Mouse (Mus musculus) embryonic facial prominence, embryonic 11.5 days (tissue): ENCODE data around the gene Ovgp1. TPM values are rescaled to one million over a fixed set of nuclear protein-coding genes. Genes with fewer than 3 reads are reported as not detected.

Experiments used
- ATAC-seq: fragments of 200-750 bp; cut with Nextera tagmentation; replicated peaks from 2 replicates; pipeline ENCODE4 v1.8.0; 2017; ENCODE audit warnings: low read depth; ENCODE audit not compliant: insufficient number of reproducible peaks, low FRiP score, low TSS enrichment
- DNase-seq: peaks from one replicate; pipeline ENCODE4 v3.0.0-alpha.2; 2015; ENCODE audit warnings: low spot score
- H3K27ac ChIP-seq: fragments of 300-500 bp; sonication (generic); replicated peaks from 2 replicates; pipeline ENCODE4 v1.5.1; 2014; ENCODE audit warnings: mild to moderate bottlenecking, low read depth, low read length, control low read depth
- H3K27me3 ChIP-seq: fragments of 300-500 bp; sonication (generic); 2 replicates; pipeline ENCODE4 v1.6.1; 2014; ENCODE audit warnings: mild to moderate bottlenecking, low read length, moderate library complexity, mixed read lengths; ENCODE audit not compliant: control insufficient read depth, insufficient read depth
- H3K36me3 ChIP-seq: fragments of 300-500 bp; sonication (generic); replicated peaks from 2 replicates; pipeline ENCODE4 v1.6.1; 2014; ENCODE audit warnings: low read depth, mild to moderate bottlenecking, low read length, moderate library complexity, mixed read lengths; ENCODE audit not compliant: control insufficient read depth, insufficient read depth
- H3K4me1 ChIP-seq: fragments of 300-500 bp; sonication (generic); 2 replicates; pipeline ENCODE4 v1.6.1; 2014; ENCODE audit warnings: low read length, mixed read lengths; ENCODE audit not compliant: control insufficient read depth, insufficient read depth
- H3K4me2 ChIP-seq: fragments of 300-500 bp; sonication (generic); 2 replicates; pipeline ENCODE4 v1.6.1; 2014; ENCODE audit warnings: low read depth, mild to moderate bottlenecking, control low read depth, low read length, moderate library complexity
- H3K4me3 ChIP-seq: fragments of 300-500 bp; sonication (generic); 2 replicates; pipeline ENCODE4 v1.5.1; 2014; ENCODE audit warnings: low read depth, low read length, control low read depth
- H3K9ac ChIP-seq: fragments of 300-500 bp; sonication (generic); replicated peaks from 2 replicates; pipeline ENCODE4 v1.6.1; 2014; ENCODE audit warnings: mild to moderate bottlenecking, control low read depth, low read length
- H3K9me3 ChIP-seq: fragments of 300-500 bp; sonication (generic); replicated peaks from 2 replicates; pipeline ENCODE4 v1.6.1; 2016; ENCODE audit warnings: mild to moderate bottlenecking, low read length, inconsistent platforms, mixed read lengths; ENCODE audit not compliant: control insufficient read depth
- WGBS: fragments of 180-500 bp; shearing (Covaris S2); extraction: QIAGEN DNeasy Blood & Tissue Kit; methylation state at CpG from one replicate; pipeline ENCODE4 v1.1.7; 2014; 5-methylcytosine and 5-hydroxymethylcytosine counted together
- polyA plus RNA-seq: library from polyadenylated mRNA; unstranded; fragments of >200 nt; fragmentation: Nextera tagmentation; extraction: Ambion mirVana; gene quantifications from 2 replicates; pipeline ENCODE4 v1.2.1, GENCODE M21; 2014

The Ovgp1 gene
- 1.9 and 2.1 TPM in 2 replicates for polyA plus RNA-seq

DNA sequence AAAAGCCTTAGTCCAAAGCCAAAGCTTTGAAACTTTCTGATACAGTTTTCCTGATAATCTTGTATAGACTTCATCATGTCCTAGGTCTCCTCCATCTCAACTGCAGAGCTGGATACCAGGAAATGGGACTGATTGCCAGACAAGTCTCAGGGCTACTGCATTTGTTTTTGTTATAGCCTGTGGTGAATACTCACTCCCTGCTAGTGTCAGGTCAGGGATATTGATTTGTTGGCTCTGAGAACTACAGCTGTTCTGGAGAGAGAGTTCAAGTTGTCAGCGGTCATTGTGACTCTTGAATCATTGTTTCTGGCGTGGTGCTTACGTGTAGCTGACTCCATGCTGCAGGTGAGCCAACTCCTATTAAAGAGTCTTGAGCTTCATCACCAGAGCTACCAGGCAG is at the start of gene Ovgp1:
Ovgp1 (plus strand) TSS at position 301 of the 400 bp plus-strand sequence.
- H3K9ac ChIP-seq = no peak within 1 kb of the TSS
- H3K27ac ChIP-seq = no peak within 1 kb of the TSS
- no peaks in the 10 kb centered on the region for H3K9me3 ChIP-seq
- ATAC-seq (no peak), DNase-seq (no peak)
- H3K4me3 ChIP-seq = no peak within 1 kb of the TSS
- no peaks in the 10 kb centered on the region; the same call in none of the 2 replicates for H3K36me3 ChIP-seq
- 82% methylated on average over 3 of the region's 3 CpGs for WGBS
- no peak within 1 kb of the TSS for H3K4me2 ChIP-seq
- no peaks in the 10 kb centered on the region for H3K27me3 ChIP-seq
- no peaks in the 10 kb centered on the region for H3K4me1 ChIP-seq

DNA sequence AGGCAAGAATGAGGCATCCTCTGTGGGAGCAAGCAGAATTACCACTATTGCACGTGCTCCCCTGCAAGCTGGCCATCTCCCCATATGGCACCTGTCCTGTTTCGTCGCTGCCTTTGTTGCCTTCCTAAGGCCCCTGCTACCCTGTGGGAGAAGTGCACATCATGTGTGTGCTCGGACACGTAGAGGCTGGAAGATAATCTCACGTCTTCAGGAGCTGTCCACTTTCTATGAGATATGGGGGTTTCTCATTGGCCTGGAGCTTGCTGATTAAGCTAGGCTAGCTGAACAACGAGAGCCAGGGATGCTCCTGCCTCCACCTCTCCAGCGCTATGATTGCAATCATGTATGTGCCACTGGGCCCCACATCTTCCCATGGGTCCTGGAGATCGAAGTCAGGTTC is 48.9 kb upstream of the Ovgp1 start:
- Histone ChIP-seq H3K27me3 (no peaks in the 10 kb centered on the region), H3K36me3 (no peaks in the 10 kb centered on the region), H3K4me2 (no peak overlapping the region), H3K4me3 (no peak overlapping the region), H3K27ac (no peak overlapping the region), H3K9me3 (no peaks in the 10 kb centered on the region), H3K4me1 (no peaks in the 10 kb centered on the region), H3K9ac (no peak overlapping the region)
- 82% methylated on average over 9 of the region's 9 CpGs for WGBS
- ATAC-seq = no peak
- DNase-seq = no peak

DNA sequence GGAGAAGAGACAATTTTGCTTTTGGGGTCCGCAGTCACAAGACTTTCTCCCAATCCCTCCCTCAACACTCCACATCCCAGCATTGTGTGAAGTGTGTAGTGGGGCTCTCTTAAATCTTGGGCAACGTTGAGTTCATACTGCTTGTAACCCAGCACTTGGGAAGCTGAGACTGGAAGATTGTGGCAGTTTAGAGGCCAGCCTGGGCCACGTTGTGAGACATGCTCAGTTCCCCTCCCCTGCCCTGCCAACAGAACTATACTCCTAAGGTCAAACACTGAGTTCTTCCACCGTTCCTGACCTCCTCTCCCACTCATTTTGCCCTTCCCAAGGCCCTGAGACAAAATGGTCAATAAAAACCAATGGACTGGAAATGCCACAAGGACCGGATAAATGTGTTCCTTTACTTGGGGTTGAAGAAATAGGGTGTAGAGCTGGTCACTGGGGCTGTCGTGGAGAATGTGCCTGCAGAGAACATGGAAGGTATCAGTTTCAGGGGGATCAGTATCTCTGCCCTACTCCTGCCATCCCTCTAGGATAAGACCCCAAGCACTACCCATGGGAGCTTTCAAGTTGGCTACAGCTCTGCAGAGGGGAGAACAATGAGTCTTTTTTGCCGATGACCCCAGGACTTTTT is 45.8 kb upstream of the Ovgp1 start:
- WGBS = 82% methylated on average over 7 of the region's 7 CpGs

DNA sequence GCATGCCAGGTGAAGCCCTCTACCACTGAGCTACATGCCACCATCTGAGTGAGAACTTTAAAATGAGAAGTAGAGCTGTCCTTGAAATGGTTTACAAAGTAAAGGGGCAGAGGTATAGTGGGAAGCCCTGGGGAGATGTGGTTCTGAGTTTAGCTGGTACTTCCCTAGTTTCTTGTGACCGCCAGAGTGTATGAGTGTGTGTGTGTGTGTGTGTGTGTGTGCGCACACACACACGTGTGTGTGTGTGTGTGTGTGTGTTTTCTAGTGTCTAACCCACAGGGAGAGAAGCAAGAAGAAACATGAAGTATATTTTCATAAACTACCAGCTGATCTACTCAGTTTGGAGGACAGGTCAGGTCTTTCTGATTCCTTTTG is 45.3 kb upstream of the Ovgp1 start:
- Histone ChIP-seq H3K4me1 (no peaks in the 10 kb centered on the region), H3K36me3 (no peaks in the 10 kb centered on the region), H3K27ac (no peak overlapping the region), H3K9ac (no peak overlapping the region), H3K4me2 (no peak overlapping the region), H3K27me3 (no peaks in the 10 kb centered on the region), H3K4me3 (no peak overlapping the region), H3K9me3 (no peaks in the 10 kb centered on the region)
- WGBS = 91% methylated on average over 3 of the region's 3 CpGs
- no peak for ATAC-seq
- DNase-seq = no peak

More for the DNA sequence above, 45.8 kb upstream of the Ovgp1 start:
- Histone ChIP-seq H3K36me3 (no peaks in the 10 kb centered on the region), H3K4me1 (no peaks in the 10 kb centered on the region), H3K27ac (no peak overlapping the region), H3K4me3 (no peak overlapping the region), H3K4me2 (no peak overlapping the region), H3K9me3 (no peaks in the 10 kb centered on the region), H3K27me3 (no peaks in the 10 kb centered on the region), H3K9ac (no peak overlapping the region)
- no peak for DNase-seq
- ATAC-seq = no peak

DNA sequence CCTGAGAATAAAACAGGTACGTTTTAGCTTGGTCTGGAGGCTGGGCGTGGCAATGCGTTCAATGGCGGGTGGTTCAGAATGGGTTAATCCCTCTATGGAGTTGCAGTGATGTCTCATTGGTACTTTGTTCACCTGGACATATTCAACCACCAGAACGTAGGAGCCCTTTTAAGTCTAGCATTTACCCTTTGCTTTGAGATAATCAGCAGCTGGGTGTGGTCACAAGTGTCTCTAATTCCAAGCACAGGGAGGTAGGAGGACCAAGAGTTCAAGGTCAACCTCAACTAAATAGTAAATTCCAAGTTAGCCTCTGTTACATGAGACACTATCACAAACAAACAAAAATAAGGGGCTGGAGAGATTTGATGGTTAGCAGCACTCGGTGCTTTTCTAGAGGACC is 44.7 kb upstream of the Ovgp1 start:
- 82% methylated on average over 6 of the region's 6 CpGs for WGBS
- Histone ChIP-seq H3K27ac (no peak overlapping the region), H3K4me1 (no peaks in the 10 kb centered on the region), H3K27me3 (no peaks in the 10 kb centered on the region), H3K4me3 (no peak overlapping the region), H3K9ac (no peak overlapping the region), H3K4me2 (no peak overlapping the region), H3K36me3 (no peaks in the 10 kb centered on the region), H3K9me3 (no peaks in the 10 kb centered on the region)
- ATAC-seq = no peak
- DNase-seq = no peak

DNA sequence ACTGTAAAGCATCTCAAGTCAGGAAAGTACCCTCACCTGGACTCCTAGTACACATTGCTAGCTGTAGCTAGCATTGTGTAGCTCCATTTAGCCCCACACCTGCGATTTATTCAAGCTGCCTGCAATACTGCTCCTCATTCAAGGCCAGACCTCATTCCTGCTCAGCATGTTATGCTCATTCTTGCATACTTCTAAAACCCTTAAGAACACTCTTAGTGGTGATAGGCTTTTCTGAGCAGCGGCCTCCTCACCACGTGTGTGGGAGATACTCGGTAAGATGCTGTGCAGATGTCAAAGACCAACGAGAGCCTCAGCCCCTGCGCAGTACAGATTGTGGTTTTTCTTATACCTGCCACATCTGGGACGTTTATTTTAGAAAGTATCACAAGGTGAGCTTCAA is 43.7 kb upstream of the Ovgp1 start:
- Histone ChIP-seq H3K9me3 (no peaks in the 10 kb centered on the region), H3K4me3 (no peak overlapping the region), H3K36me3 (no peaks in the 10 kb centered on the region), H3K27me3 (no peaks in the 10 kb centered on the region), H3K4me2 (no peak overlapping the region), H3K27ac (no peak overlapping the region; the same call in 1 of the 2 replicates), H3K4me1 (no peaks in the 10 kb centered on the region), H3K9ac (no peak overlapping the region)
- DNase-seq (no peak), ATAC-seq (no peak)
- 85% methylated on average over 7 of the region's 7 CpGs for WGBS

DNA sequence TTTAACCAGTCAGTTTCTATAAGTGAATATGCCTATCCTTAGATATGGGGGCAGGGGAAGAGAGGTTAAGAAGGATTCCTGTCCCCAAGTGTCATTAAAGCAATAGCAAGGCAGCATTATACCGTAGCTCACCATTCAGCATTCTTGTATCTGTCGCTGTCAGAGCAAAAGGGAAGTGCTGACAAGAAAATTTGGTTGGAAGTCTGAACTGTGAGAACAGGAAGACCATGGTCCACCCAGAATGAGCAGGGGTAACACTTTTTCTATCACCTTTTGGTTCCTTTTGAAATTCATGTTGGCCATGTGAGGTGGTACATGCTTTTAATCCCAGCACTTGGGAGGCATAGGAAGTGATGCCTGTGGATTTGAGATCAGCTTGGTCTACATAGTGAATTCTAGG is 42.4 kb upstream of the Ovgp1 start:
- WGBS = 92% methylated on average over 2 of the region's 2 CpGs
- H3K4me3 ChIP-seq = no peak overlapping the region
- no peaks in the 10 kb centered on the region for H3K27me3 ChIP-seq
- no peak overlapping the region for H3K9ac ChIP-seq
- no peak overlapping the region for H3K4me2 ChIP-seq
- H3K4me1 ChIP-seq = no peaks in the 10 kb centered on the region
- no peak overlapping the region for H3K27ac ChIP-seq
- DNase-seq (no peak), ATAC-seq (no peak)
- no peaks in the 10 kb centered on the region for H3K36me3 ChIP-seq
- no peaks in the 10 kb centered on the region for H3K9me3 ChIP-seq

DNA sequence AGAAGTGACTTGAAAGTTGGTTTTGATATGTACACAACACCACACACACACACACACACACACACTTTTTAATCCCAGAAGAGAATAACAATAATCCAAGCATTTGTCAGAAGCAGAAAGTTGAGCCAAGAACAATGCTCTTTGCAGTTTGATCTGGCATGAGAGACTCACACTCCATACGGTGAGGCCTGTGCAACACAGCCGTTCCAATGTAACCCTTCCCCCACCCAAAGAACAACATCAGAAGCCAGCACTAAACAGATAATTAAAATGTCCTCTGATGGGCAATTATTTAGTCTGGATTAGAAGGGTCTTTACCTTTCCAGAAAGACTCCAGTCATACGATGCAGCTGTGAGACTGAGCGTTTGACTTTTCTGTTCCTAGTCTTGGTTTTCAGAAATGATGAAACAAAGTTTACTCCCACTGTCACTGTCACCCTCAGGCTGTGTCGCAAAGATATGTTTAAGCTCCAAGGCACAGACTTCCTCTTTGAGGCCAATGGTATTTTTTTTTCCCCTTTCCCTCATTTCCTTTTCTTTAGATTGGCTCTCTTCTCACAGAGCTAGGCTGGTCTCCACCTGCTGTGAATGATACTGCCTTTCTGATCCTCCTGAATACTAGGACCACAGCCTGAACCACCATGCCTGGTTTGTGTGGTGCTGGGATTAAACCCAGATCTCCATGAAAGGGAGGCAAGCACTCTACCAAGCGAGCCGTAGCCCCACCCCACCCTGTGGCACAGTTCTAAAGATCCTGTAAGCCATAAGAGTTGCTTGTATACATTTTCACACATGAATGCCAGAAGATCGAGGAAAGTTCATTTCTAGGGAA is 41.1 kb upstream of the Ovgp1 start, which contains the start of gene I830077J02Rik:
I830077J02Rik (minus strand) TSS at position 425 of the 832 bp plus-strand sequence.
- no peaks in the 10 kb centered on the region for H3K36me3 ChIP-seq
- WGBS = 88% methylated on average over 8 of the region's 8 CpGs
- no peak within 1 kb of the TSS for H3K4me3 ChIP-seq
- DNase-seq (no peak), ATAC-seq (no peak; the same call in 1 of the 2 replicates)
- H3K27ac ChIP-seq = no peak within 1 kb of the TSS
- H3K4me1 ChIP-seq = no peaks in the 10 kb centered on the region
- H3K9ac ChIP-seq = no peak within 1 kb of the TSS
- no peaks in the 10 kb centered on the region for H3K27me3 ChIP-seq
- H3K9me3 ChIP-seq = no peaks in the 10 kb centered on the region
- no peak within 1 kb of the TSS for H3K4me2 ChIP-seq
